ENCODE assay signal across 2 mouse cellular contexts in the genomic region with DNA sequence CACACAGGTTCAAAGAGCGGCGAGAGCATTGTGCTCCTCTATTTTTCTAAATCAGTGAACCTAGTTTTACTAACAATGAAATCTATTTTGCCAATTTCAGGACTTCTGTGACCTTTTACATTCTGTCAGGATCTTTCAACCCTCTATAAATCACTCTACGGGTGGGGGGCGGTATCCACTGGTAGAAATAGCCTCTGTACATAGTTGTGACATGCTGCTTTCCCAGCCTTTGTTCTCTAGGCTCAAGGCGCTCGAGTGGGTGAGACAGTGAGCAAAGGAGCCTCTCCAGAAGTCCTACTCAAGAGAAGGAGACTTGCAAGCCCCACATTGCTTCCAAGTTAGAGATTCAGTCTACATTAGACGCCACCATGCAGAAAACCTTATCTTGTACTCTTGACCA.
DNase-seq lines count a peak whose midpoint lies in the region.

No protein-coding gene starts in this region.

- peak; percentile 33 for DNase-seq in 3T3-L1 (ENCODE audit: low read depth, low spot score)
- peak; percentile 92 for DNase-seq in heart, adult 11 months
